Mouse (Mus musculus): ENCODE measurements around the gene Pdlim4. TPM values are rescaled to one million over a fixed set of nuclear protein-coding genes. Genes with fewer than 3 reads are reported as not detected.

Gene Pdlim4
- polyA plus RNA-seq, 1 experiment from 2014 or later = 3.1 TPM

- H3K4me3 ChIP-seq (replicated peaks) = no peak overlapping the region
- H3K36me3 ChIP-seq = no peaks in the 10 kb centered on the region
- H3K27ac ChIP-seq = no peak overlapping the region
- peaks cover 11% of the 10 kb centered on the region for H3K4me1 ChIP-seq (replicated peaks)
- H3K27me3 ChIP-seq = peaks cover 2% of the 10 kb centered on the region; the same call in 1 of the 2 replicates
- no peak overlapping the region for H3K9ac ChIP-seq
- no peaks in the 10 kb centered on the region for H3K9me3 ChIP-seq (replicated peaks)
- DNase-seq (no peak), ATAC-seq (ENCODE audit: low read depth) (no peak)
- no peak overlapping the region for H3K4me2 ChIP-seq
- 41% methylated on average over 3 of the region's 3 CpGs for WGBS (ENCODE audit: insufficient replicate concordance)
Measured at GRCm38 (mm10) chr11:54108131-54108530, 39.3 kb upstream of the Pdlim4 start.

GRCm38 (mm10) chr11:54107239-54107638, 38.4 kb upstream of the Pdlim4 start:
- no peaks in the 10 kb centered on the region for H3K9me3 ChIP-seq (replicated peaks)
- WGBS (ENCODE audit: insufficient replicate concordance) = 82% methylated on average over 7 of the region's 7 CpGs
- ATAC-seq (ENCODE audit: low read depth) = no peak
- H3K9ac ChIP-seq = no peak overlapping the region
- H3K27ac ChIP-seq = no peak overlapping the region
- H3K4me2 ChIP-seq = no peak overlapping the region
- H3K4me3 ChIP-seq (replicated peaks) = no peak overlapping the region
- no peaks in the 10 kb centered on the region for H3K36me3 ChIP-seq
- DNase-seq = no peak
- H3K4me1 ChIP-seq (replicated peaks) = peaks cover 10% of the 10 kb centered on the region
- H3K27me3 ChIP-seq = peaks cover 10% of the 10 kb centered on the region

GRCm38 (mm10) chr11:54106676-54107075, 37.9 kb upstream of the Pdlim4 start:
- no peaks in the 10 kb centered on the region for H3K36me3 ChIP-seq
- no peak for DNase-seq
- 77% methylated on average over 3 of the region's 3 CpGs for WGBS (ENCODE audit: insufficient replicate concordance)
- no peaks in the 10 kb centered on the region for H3K9me3 ChIP-seq (replicated peaks)
- H3K27me3 ChIP-seq = peaks cover 16% of the 10 kb centered on the region
- H3K27ac ChIP-seq = no peak overlapping the region
- peaks cover 10% of the 10 kb centered on the region for H3K4me1 ChIP-seq (replicated peaks)
- H3K9ac ChIP-seq = no peak overlapping the region
- H3K4me2 ChIP-seq = no peak overlapping the region
- no peak for ATAC-seq (ENCODE audit: low read depth)
- H3K4me3 ChIP-seq (replicated peaks) = no peak overlapping the region

GRCm38 (mm10) chr11:54105011-54105410, 36.2 kb upstream of the Pdlim4 start:
- DNase-seq (no peak), ATAC-seq (ENCODE audit: low read depth) (no peak)
- WGBS (ENCODE audit: insufficient replicate concordance) = 58% methylated on average over 6 of the region's 6 CpGs
- no peak overlapping the region for H3K4me2 ChIP-seq
- H3K9ac ChIP-seq = no peak overlapping the region
- H3K36me3 ChIP-seq = no peaks in the 10 kb centered on the region
- H3K9me3 ChIP-seq (replicated peaks) = no peaks in the 10 kb centered on the region
- peaks cover 33% of the 10 kb centered on the region for H3K27me3 ChIP-seq
- peaks cover 19% of the 10 kb centered on the region for H3K4me1 ChIP-seq (replicated peaks)
- H3K27ac ChIP-seq = no peak overlapping the region
- no peak overlapping the region for H3K4me3 ChIP-seq (replicated peaks)

GRCm38 (mm10) chr11:54102706-54103449, 34.1 kb upstream of the Pdlim4 start:
- H3K4me3 ChIP-seq (replicated peaks) = no peak overlapping the region
- no peak for DNase-seq
- no peaks in the 10 kb centered on the region for H3K9me3 ChIP-seq (replicated peaks)
- H3K4me2 ChIP-seq = no peak overlapping the region
- no peak overlapping the region for H3K27ac ChIP-seq
- peaks cover 19% of the 10 kb centered on the region for H3K4me1 ChIP-seq (replicated peaks)
- H3K27me3 ChIP-seq = peaks cover 48% of the 10 kb centered on the region
- 47% methylated on average over 10 of the region's 10 CpGs for WGBS (ENCODE audit: insufficient replicate concordance)
- no peaks in the 10 kb centered on the region for H3K36me3 ChIP-seq
- no peak overlapping the region for H3K9ac ChIP-seq
- ATAC-seq (ENCODE audit: low read depth) = peak; percentile 45; the same call in 1 of the 2 replicates

GRCm38 (mm10) chr11:54101701-54102100, 32.9 kb upstream of the Pdlim4 start:
- peaks cover 19% of the 10 kb centered on the region for H3K4me1 ChIP-seq (replicated peaks)
- no peaks in the 10 kb centered on the region for H3K36me3 ChIP-seq
- H3K27ac ChIP-seq = no peak overlapping the region
- no peaks in the 10 kb centered on the region for H3K9me3 ChIP-seq (replicated peaks)
- no peak overlapping the region for H3K4me3 ChIP-seq (replicated peaks)
- 67% methylated on average over 9 of the region's 9 CpGs for WGBS (ENCODE audit: insufficient replicate concordance)
- no peak for ATAC-seq (ENCODE audit: low read depth)
- H3K9ac ChIP-seq = no peak overlapping the region
- peaks cover 48% of the 10 kb centered on the region for H3K27me3 ChIP-seq
- H3K4me2 ChIP-seq = peak overlapping the region; percentile 78
- no peak for DNase-seq

- Histone ChIP-seq H3K4me2 (peak overlapping the region; percentile 78), H3K9me3 (replicated peaks) (no peaks in the 10 kb centered on the region), H3K9ac (peak overlapping the region; percentile 51), H3K4me3 (replicated peaks) (peak overlapping the region; percentile 62), H3K27me3 (peaks cover 48% of the 10 kb centered on the region), H3K4me1 (replicated peaks) (peaks cover 19% of the 10 kb centered on the region), H3K27ac (no peak overlapping the region), H3K36me3 (no peaks in the 10 kb centered on the region)
- WGBS (ENCODE audit: insufficient replicate concordance) = 2% methylated on average over 77 of the region's 83 CpGs
- peak; percentile 67 for ATAC-seq (ENCODE audit: low read depth)
- peak; percentile 34 for DNase-seq
Measured at GRCm38 (mm10) chr11:54100692-54101591, 32.1 kb upstream of the Pdlim4 start.

GRCm38 (mm10) chr11:54100045-54100691, 31.4 kb upstream of the Pdlim4 start, which contains the start of gene P4ha2:
Gene P4ha2, plus strand, starts transcription at chr11:54100095.
- Histone ChIP-seq H3K9me3 (replicated peaks) (no peaks in the 10 kb centered on the region), H3K4me3 (replicated peaks) (peak within 1 kb of the TSS; percentile 62), H3K4me2 (peak within 1 kb of the TSS; percentile 78), H3K27me3 (peaks cover 48% of the 10 kb centered on the region), H3K27ac (no peak within 1 kb of the TSS), H3K9ac (peak within 1 kb of the TSS; percentile 51), H3K4me1 (replicated peaks) (peaks cover 19% of the 10 kb centered on the region), H3K36me3 (no peaks in the 10 kb centered on the region)
- WGBS (ENCODE audit: insufficient replicate concordance) = 47% methylated on average over 10 of the region's 10 CpGs
- ATAC-seq (ENCODE audit: low read depth) (no peak), DNase-seq (no peak)

- WGBS (ENCODE audit: insufficient replicate concordance) = 6% methylated on average over 3 of the region's 3 CpGs
Measured at GRCm38 (mm10) chr11:54093000-54093399, 24.2 kb upstream of the Pdlim4 start.

GRCm38 (mm10) chr11:54092188-54092587, 23.4 kb upstream of the Pdlim4 start:
- H3K36me3 ChIP-seq = no peaks in the 10 kb centered on the region
- ATAC-seq (ENCODE audit: low read depth) = no peak
- no peaks in the 10 kb centered on the region for H3K27me3 ChIP-seq
- H3K9me3 ChIP-seq (replicated peaks) = no peaks in the 10 kb centered on the region
- H3K4me1 ChIP-seq (replicated peaks) = peaks cover 10% of the 10 kb centered on the region; the same call in 1 of the 2 replicates
- H3K9ac ChIP-seq = no peak overlapping the region
- DNase-seq = no peak
- no peak overlapping the region for H3K4me3 ChIP-seq (replicated peaks)
- H3K27ac ChIP-seq = no peak overlapping the region
- WGBS (ENCODE audit: insufficient replicate concordance) = 30% methylated on average over 7 of the region's 7 CpGs
- H3K4me2 ChIP-seq = no peak overlapping the region

More at GRCm38 (mm10) chr11:54093000-54093399, 24.2 kb upstream of the Pdlim4 start:
- Histone ChIP-seq H3K27me3 (peaks cover 1% of the 10 kb centered on the region), H3K4me2 (no peak overlapping the region), H3K9me3 (replicated peaks) (no peaks in the 10 kb centered on the region), H3K4me1 (replicated peaks) (peaks cover 10% of the 10 kb centered on the region; the same call in 1 of the 2 replicates), H3K27ac (no peak overlapping the region), H3K4me3 (replicated peaks) (no peak overlapping the region), H3K36me3 (no peaks in the 10 kb centered on the region), H3K9ac (no peak overlapping the region)
- no peak for DNase-seq
- ATAC-seq (ENCODE audit: low read depth) = no peak

GRCm38 (mm10) chr11:54091726-54092125, 22.9 kb upstream of the Pdlim4 start:
- H3K27ac ChIP-seq = no peak overlapping the region
- H3K4me1 ChIP-seq (replicated peaks) = peaks cover 10% of the 10 kb centered on the region; the same call in 1 of the 2 replicates
- H3K36me3 ChIP-seq = no peaks in the 10 kb centered on the region
- DNase-seq = no peak
- no peaks in the 10 kb centered on the region for H3K27me3 ChIP-seq
- no peak overlapping the region for H3K4me3 ChIP-seq (replicated peaks)
- WGBS (ENCODE audit: insufficient replicate concordance) = 26% methylated on average over 8 of the region's 8 CpGs
- H3K9ac ChIP-seq = no peak overlapping the region
- no peaks in the 10 kb centered on the region for H3K9me3 ChIP-seq (replicated peaks)
- ATAC-seq (ENCODE audit: low read depth) = no peak
- no peak overlapping the region for H3K4me2 ChIP-seq
